Mouse (Mus musculus): Measurements from ENCODE around the gene Pcbd2.
"Not testable (repeated sequence)": the region's sequence is repeated elsewhere in the genome, so short reads cannot be mapped to it uniquely, and the experiment has no call there.

Pcbd2 gene

DNA sequence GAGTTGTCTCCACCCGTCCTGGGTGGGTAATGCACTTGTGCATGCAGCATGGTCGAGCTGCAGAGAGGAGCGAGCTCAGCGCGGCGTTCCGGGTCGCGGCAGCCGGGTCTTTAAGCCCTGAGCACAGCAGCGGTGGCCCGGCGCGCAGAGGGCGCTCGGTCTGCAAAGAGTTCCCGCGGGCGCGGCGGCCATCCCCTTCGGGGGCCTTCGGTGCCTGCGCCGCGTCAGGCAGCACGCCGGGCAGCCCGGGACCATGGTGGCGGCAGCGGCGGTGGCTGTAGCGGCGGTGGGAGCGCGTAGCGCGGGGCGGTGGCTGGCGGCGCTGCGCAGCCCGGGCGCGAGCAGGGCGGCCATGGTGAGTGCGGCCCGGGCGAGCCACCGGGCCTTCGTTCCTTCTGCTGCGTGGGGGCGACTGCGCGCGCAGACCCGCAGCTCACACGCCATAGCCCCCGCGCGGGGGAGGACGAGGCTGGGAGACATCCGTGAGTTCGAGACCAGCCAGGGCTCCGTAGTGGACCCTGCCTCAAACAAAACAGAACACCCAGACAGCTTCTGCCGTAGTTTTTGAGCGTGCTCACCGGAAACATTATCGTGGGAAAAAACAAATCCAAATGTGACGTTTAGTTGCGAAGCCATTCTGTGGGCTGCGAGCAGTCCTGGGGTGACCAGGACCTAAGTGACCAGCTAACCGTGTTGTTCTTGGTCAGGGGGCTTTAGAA lies at the start of gene Pcbd2:
Gene Pcbd2, plus strand, starts transcription at position 249 of the 719 bp plus-strand sequence.
- peak; percentile 79 for DNase-seq

DNA sequence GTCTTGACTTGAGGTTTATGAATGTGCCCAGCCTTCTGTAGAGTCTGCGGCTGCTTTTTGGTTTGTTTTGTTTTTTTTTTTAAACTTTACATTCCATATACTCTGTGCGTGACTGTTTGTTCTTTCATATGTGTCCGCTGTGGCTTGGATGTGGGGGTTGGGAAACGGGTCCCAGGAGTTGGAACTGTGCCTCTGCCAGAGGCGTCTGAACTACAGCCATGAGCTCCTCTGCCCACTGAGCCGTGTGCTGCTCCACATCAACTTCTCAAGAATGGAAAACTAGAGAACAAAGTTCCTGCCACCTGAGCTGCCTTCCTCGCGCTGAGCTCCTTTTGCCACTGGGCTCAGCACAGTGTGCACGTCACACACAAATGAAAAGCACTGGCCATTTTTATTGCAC lies 45.0 kb upstream of the Pcbd2 start:
- no peak for DNase-seq

DNA sequence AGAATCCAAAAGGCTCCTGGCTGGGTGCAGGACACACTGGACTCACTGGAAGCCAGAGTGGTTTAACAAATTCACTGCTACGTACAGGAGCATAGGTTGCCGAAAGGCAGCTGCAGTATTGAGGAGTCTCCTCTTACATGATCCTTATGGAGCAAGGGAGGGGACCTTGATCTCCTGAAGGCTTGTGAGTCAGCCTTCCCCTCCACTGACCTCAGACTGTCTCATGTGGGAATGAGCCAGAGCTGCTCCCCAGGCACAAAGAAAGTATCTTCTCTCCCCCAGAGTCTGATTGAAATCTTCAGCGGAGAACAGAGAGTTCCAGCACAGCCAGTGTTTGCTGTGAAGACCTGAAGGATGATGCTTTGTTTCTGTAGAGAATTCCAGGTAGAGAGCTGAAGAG lies 43.6 kb upstream of the Pcbd2 start:
- no peak for DNase-seq

- no peak for DNase-seq
Observed at GRCm38 (mm10) chr13:55686107-55686633, 41.0 kb upstream of the Pcbd2 start.

DNA sequence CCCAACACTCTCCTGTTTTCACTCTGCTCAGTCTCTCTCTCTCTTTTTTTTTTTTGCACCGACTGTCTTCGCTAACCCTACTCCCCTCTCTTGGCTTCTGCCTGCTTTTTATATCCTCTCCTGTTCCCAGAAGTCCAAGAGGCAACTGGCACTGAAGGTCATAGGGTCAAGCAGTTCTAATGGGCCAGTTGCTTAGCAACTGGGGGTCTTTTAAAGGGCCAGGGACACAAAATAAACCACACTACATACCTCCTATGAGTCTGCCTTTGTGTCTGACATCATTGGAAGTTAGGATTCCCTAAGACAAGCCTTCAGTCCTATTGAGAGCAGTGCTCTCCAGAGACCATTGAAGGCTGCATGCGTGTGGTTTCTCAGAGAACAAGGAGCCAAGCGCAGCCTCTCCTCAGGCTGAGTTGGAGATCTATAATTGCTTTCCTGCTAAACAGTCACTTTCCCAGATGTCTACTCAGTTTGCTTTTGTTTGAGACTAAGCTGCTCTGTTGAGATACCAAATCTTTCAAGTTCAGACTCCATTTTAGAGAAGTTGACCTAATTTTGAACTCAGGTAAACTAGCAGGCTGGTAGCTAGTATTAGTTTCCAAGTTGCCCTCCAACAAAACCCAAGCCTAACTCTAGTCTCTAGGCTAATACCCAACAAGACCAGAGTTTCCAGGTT lies 39.1 kb upstream of the Pcbd2 start:
- no peak for DNase-seq

DNA sequence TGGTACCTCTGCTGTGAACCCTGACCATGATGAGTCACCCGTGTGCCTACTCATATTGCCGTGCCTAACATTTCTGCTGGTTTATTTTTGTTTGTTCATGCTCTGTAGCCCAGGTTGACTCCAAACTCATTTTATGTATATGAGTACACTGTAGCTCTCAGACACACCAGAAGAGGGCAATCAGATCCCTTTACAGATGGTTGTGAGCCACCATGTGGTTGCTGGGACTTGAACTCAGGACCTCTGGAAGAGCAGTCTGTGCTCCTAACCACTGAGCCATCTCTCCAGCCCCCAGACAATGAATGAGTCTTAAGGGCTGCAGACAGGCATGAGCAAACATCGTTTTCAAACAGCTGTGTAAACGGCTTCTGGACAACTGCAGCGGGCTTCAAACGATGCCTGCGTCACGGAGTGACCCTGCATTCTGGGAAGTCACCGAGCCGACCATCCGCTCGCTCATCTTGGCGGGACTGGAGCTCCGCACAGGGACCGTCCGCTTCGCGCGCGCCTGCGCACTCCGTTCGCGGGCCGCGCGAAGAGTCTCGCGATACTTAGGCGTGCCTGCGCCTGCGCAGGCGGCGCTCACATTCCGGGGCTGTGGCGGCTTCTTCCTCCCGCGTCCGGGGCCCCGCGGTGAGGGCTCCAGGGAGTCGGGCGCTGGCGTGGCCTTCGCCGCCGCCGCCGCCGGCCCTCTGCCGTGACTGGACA lies 34.5 kb upstream of the Pcbd2 start, which contains the start of gene B230219D22Rik:
Gene B230219D22Rik, plus strand, starts transcription at position 590 of the 708 bp plus-strand sequence.
- peak; percentile 91 for DNase-seq

DNA sequence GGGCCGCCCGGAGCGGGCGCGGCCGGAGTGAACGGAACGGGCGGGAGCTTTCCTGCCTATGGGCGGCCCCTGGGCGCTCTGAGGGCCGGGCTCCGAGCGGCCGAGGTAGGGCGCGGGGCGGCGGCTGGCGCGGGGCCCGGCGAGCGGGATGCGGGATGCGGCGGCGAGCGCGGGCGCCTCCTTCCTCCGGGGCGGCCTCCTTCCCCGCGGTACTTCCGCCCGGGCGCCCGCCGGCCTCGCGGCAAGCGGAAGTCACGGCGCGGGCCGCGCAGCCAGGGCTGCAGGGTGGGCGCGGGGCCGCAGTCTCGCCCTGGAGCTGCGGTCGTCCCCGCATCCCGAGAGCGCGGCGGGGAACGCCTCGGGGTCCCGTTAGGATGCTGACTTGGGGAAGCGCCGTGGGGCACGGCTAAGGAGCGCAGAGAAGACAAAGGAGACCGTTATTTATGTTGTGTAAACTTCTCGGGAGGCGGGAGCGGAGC lies 33.9 kb upstream of the Pcbd2 start:
- no peak for DNase-seq

DNA sequence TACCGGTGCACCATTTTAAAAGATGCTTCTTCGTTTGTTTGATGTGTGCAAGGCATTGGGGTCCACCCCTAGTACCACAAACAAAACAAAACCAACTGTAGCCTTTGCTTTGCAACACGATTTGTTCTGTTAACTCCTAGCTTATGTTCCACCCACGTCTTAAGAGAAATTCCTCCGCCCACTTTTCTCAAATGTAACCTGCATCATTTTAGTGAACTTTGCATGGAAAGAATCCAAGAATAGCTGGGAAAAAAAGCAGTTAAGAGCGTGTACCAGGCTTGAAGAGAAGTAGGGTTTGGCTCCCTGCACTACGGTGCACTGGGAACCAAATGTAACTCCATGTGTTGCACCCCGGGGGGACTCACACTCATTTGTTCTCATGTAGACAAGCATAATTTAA lies 33.1 kb upstream of the Pcbd2 start:
- no peak for DNase-seq

DNA sequence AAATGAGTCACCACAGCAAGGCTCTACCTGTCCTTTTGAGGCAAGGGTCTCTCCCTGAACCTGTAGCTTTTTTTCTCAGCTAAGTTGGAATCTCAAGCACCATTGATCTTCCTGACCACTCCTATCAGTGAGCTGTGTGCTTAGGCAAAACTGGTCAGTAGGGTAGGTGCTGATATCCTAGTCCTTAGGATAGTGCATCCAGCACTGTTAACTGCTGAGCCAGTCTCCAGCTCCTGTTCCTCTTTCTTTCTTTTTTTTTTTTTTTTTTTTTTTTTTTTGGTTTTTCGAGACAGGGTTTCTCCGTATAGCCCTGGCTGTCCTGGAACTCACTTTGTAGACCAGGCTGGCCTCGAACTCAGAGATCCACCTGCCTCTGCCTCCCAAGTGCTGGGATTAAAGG lies 31.2 kb upstream of the Pcbd2 start:
- DNase-seq = not testable (repeated sequence)

- DNase-seq = no peak
Observed at GRCm38 (mm10) chr13:55704301-55704700, 22.9 kb upstream of the Pcbd2 start.

DNA sequence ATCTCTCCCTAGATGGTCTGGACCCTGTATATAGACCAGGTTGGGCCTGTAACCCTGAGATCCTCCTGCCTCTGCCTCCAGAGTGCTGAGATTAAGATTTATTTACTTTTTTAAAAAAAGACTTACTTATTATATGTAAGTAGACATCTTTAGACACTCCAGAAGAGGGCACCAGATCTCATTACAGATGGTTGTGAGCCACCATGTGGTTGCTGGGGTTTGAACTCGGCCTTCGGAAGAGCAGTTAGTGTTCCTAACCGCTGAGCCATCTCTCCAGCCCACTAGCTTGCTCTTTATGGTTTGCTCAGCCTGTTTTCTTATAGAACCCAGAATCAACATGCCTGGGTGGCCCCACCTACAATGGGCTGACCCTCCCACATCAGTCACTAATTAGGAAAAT lies 14.3 kb upstream of the Pcbd2 start:
- DNase-seq = no peak

- DNase-seq = peak; percentile 91
Observed at GRCm38 (mm10) chr13:55714501-55715166, 12.5 kb upstream of the Pcbd2 start, which contains the start of gene Txndc15. TSS of gene Txndc15 (plus strand) at chr13:55714650.

GRCm38 (mm10) chr13:55715167-55715512 lies 12.0 kb upstream of the Pcbd2 start:
- DNase-seq = no peak

GRCm38 (mm10) chr13:55715908-55716510 lies 11.2 kb upstream of the Pcbd2 start:
- DNase-seq = no peak

- peak; percentile 53 for DNase-seq
Observed at GRCm38 (mm10) chr13:55721516-55721915, 5.7 kb upstream of the Pcbd2 start.

- no peak for DNase-seq
Observed at GRCm38 (mm10) chr13:55721995-55722394, 5.2 kb upstream of the Pcbd2 start.

GRCm38 (mm10) chr13:55726598-55727119 lies 509 bp upstream of the Pcbd2 start:
- peak; percentile 31 for DNase-seq

- DNase-seq = peak; percentile 61
Observed at GRCm38 (mm10) chr13:55727839-55728238, 671 bp downstream of the Pcbd2 start.

DNA sequence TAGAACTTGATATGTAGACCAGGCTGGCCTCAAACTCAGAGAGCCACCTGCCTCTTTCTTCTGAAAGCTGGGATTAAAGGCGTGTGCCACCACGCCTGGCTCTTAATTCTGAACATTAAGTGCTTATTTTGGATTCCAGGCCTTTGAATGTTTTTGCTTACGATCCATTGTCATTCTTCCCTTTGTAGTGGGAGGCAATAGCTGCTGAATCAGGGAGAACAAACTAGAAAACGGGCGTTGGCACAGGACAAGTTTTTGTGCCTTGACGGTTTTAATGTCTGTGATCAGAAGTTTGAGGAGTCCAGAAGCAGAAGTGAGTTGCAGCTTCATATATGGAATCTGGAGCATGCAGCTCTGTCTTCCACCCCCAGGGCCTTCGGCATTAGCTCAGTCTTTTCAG lies 3.5 kb downstream of the Pcbd2 start:
- DNase-seq = no peak

GRCm38 (mm10) chr13:55732121-55732520 lies 5.0 kb downstream of the Pcbd2 start:
- no peak for DNase-seq

- no peak for DNase-seq
Observed at GRCm38 (mm10) chr13:55733628-55734502, 6.7 kb downstream of the Pcbd2 start.

Data from cerebellum, adult 8-10 months (tissue).